Mouse (Mus musculus) lung, postnatal 10 days (tissue): ENCODE data around the gene Mlx.

Experiments used
- DNase-seq: peaks from one replicate; pipeline ENCODE4 v3.0.0; 2021

Gene Mlx

GRCm38 (mm10) chr11:101066549-101067412, 20.3 kb upstream of the Mlx start:
- DNase-seq, result peak; percentile 90

GRCm38 (mm10) chr11:101069391-101070188, 17.5 kb upstream of the Mlx start, which contains the start of gene Naglu:
Gene Naglu (plus strand): TSS chr11:101070012.
- peak; percentile 97 for DNase-seq

- DNase-seq, result no peak
These were observed 16.9 kb upstream of the Mlx start for GRCm38 (mm10) chr11:101070189-101070527.

- DNase-seq, result no peak
These were observed 16.1 kb upstream of the Mlx start for GRCm38 (mm10) chr11:101070987-101071386.

GRCm38 (mm10) chr11:101071810-101072428, 15.2 kb upstream of the Mlx start:
- no peak for DNase-seq

- no peak for DNase-seq
These were observed 9.0 kb upstream of the Mlx start, which contains the start of gene Hsd17b1 for GRCm38 (mm10) chr11:101078121-101078520. Gene Hsd17b1 (plus strand): TSS chr11:101078411.

- no peak for DNase-seq
These were observed 7.3 kb upstream of the Mlx start for GRCm38 (mm10) chr11:101079746-101080145.

GRCm38 (mm10) chr11:101080421-101080820, 6.7 kb upstream of the Mlx start:
- DNase-seq, result no peak

GRCm38 (mm10) chr11:101081659-101082058, 5.4 kb upstream of the Mlx start:
- no peak for DNase-seq

- peak; percentile 92 for DNase-seq
These were observed 4.6 kb upstream of the Mlx start, which contains the start of gene Coasy for GRCm38 (mm10) chr11:101082208-101083082. Gene Coasy (plus strand): TSS chr11:101082565.

- peak; percentile 51 for DNase-seq
These were observed 3.9 kb upstream of the Mlx start for GRCm38 (mm10) chr11:101083083-101083697.

GRCm38 (mm10) chr11:101084246-101084645, 2.8 kb upstream of the Mlx start:
- no peak for DNase-seq

- DNase-seq, result no peak
These were observed 2.3 kb upstream of the Mlx start for GRCm38 (mm10) chr11:101084811-101085210.

- DNase-seq, result no peak
These were observed 1.3 kb upstream of the Mlx start for GRCm38 (mm10) chr11:101085617-101086322.

GRCm38 (mm10) chr11:101086323-101086674, 778 bp upstream of the Mlx start:
- no peak for DNase-seq

GRCm38 (mm10) chr11:101087682-101088055, 592 bp downstream of the Mlx start:
- no peak for DNase-seq

GRCm38 (mm10) chr11:101089931-101090330, 2.9 kb downstream of the Mlx start:
- DNase-seq, result no peak

GRCm38 (mm10) chr11:101094930-101095313, 7.8 kb downstream of the Mlx start:
- no peak for DNase-seq

- DNase-seq, result peak; percentile 97
These were observed 8.4 kb downstream of the Mlx start, which contains the start of gene Psmc3ip for GRCm38 (mm10) chr11:101095314-101096024. Gene Psmc3ip (minus strand): TSS chr11:101095436.

- no peak for DNase-seq
These were observed 11.2 kb downstream of the Mlx start for GRCm38 (mm10) chr11:101098231-101098630.

- DNase-seq, result no peak
These were observed 15.9 kb downstream of the Mlx start for GRCm38 (mm10) chr11:101103011-101103410.
